Mouse (Mus musculus): ENCODE measurements around the gene Gapdhs. TPM values are rescaled to one million over a fixed set of nuclear protein-coding genes. Genes with fewer than 3 reads are reported as not detected.
A peak's percentile ranks its signal among the peaks of the same experiment; 100 is the strongest.

Gene Gapdhs
- polyA plus RNA-seq, 1 experiment = not detected

DNA sequence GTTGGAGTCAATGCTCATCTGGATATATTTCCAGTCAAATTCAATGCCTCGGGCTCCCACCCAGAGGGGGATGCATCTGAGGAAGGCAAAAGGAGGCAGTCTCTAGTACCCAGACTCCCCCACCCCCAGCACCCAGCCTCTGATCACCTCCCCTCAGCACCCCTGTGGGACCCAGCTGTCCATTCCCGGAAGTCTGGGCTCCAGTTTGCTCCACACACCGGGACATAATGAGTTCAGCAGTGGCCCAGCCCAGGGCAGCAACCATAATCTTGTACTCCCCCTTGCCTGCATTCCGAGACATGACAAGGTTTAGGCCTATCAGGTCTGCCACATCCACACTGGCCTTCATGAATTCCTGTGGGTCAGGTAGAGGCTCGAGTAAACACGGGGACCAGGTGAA is 15.3 kb downstream of the Gapdhs start:
- peak overlapping the region; percentile 91; the same call in 1 of the 2 replicates for H3K4me3 ChIP-seq (ENCODE audit: insufficient read depth, low read length)
- TF ChIP-seq CTCF (IDR thresholded peaks at IDR 0.05; ENCODE audit: extremely low read depth, insufficient read depth, low read length) = no peak
- TF ChIP-seq POLR2A (IDR thresholded peaks at IDR 0.05; ENCODE audit: extremely low read depth, insufficient read depth, low read length) = no peak
- peaks cover 11% of the 10 kb centered on the region for H3K4me1 ChIP-seq (ENCODE audit: control insufficient read depth, insufficient read depth, low read length)
- no peak overlapping the region for H3K27ac ChIP-seq (ENCODE audit: insufficient read depth, low read length)

DNA sequence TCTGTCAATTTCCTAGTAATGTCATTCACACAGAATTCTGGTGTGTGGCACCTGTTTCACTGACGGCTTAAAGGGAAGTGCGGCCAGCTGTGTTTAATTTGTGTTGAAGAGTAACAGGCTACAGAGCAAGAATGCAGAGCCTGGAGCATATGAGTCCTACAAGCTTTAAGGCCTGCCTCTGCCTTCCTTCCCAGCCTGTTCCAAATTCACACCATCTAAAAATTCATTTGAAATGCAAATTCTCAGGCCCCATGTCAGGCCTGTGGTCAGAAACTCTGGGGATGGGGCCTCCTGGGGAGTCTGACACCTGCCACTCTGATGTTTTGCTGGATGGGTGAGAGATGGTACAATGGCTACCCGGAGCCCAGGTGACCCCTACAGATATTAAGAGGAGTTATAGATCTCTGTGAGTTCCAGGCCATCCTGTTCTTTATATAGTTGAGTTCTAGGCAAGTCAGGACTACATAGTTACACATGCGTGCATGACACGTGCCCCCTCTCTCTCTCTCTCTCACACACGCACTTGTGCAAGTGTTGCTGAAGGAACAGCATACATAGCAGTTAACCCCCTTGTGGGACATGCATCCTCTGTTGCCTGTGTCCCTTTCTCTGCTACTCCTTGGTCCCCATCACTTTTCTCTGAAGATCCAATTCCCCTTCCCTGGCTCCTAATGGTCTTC is 20.1 kb downstream of the Gapdhs start:
- no peak overlapping the region for H3K4me3 ChIP-seq (ENCODE audit: insufficient read depth, low read length)
- H3K4me1 ChIP-seq (ENCODE audit: control insufficient read depth, insufficient read depth, low read length) = peaks cover 4% of the 10 kb centered on the region
- no peak for TF ChIP-seq POLR2A (IDR thresholded peaks at IDR 0.05; ENCODE audit: extremely low read depth, insufficient read depth, low read length)
- no peak for TF ChIP-seq CTCF (IDR thresholded peaks at IDR 0.05; ENCODE audit: extremely low read depth, insufficient read depth, low read length)
- no peak overlapping the region for H3K27ac ChIP-seq (ENCODE audit: insufficient read depth, low read length)

DNA sequence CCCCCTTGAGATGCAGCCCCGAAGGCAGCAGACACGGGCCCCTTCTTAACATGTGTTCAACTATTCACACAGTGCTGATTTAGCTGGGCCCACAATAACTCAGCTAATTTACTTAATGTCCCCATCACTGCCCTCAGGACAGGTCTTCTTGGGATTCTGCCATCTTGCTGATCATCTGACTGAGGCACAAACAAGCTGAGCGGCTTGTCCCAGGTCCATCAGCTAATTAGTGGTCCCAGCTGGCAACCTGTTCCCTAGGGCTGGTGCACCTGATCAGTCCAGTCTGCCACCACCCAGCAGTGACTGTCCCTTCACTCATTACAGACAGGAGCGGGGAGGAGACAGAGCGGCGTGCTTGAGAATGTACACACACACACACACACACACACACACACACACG is 22.2 kb downstream of the Gapdhs start:
- no peak overlapping the region for H3K27ac ChIP-seq (ENCODE audit: insufficient read depth, low read length)
- H3K4me1 ChIP-seq (ENCODE audit: control insufficient read depth, insufficient read depth, low read length) = no peaks in the 10 kb centered on the region
- no peak for TF ChIP-seq POLR2A (IDR thresholded peaks at IDR 0.05; ENCODE audit: extremely low read depth, insufficient read depth, low read length)
- no peak for TF ChIP-seq CTCF (IDR thresholded peaks at IDR 0.05; ENCODE audit: extremely low read depth, insufficient read depth, low read length)
- H3K4me3 ChIP-seq (ENCODE audit: insufficient read depth, low read length) = no peak overlapping the region

DNA sequence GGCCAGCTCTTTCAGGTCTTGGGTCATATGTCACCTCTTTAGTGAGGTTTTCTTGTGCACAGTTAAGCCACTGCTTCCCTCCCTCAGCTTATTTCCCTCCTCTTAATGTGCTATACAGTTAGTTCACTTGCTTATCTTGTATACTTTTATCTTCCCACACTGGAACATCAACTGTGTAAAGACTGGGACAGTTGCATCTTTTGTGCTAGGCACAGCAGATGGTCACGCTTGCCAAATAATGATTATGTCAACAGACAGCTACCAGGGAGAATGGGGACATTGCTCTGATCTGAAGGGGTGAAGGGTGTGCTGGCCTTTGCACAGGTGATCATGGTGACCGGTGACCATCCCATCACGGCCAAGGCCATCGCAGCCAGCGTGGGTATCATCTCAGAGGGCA is 23.8 kb downstream of the Gapdhs start:
- Histone ChIP-seq H3K27ac (ENCODE audit: insufficient read depth, low read length) (no peak overlapping the region), H3K4me3 (ENCODE audit: insufficient read depth, low read length) (no peak overlapping the region), H3K4me1 (ENCODE audit: control insufficient read depth, insufficient read depth, low read length) (no peaks in the 10 kb centered on the region)
- TF ChIP-seq POLR2A (IDR thresholded peaks at IDR 0.05; ENCODE audit: extremely low read depth, insufficient read depth, low read length) (no peak), CTCF (IDR thresholded peaks at IDR 0.05; ENCODE audit: extremely low read depth, insufficient read depth, low read length) (no peak)

DNA sequence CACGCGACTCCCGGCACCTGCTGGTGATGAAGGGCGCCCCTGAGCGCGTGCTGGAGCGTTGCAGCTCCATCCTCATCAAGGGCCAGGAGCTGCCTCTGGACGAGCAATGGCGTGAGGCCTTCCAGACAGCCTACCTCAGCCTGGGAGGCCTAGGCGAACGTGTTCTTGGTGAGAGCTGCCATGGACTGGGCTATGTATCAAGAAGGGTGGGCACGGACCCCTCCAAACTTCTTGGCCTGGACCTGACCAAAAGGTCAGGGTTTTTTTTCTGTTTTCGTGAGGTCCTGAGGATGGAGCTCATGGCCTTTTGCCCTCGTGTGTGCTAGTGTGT is 25.8 kb downstream of the Gapdhs start:
- H3K4me3 ChIP-seq (ENCODE audit: insufficient read depth, low read length) = peak overlapping the region; percentile 32
- H3K27ac ChIP-seq (ENCODE audit: insufficient read depth, low read length) = no peak overlapping the region
- H3K4me1 ChIP-seq (ENCODE audit: control insufficient read depth, insufficient read depth, low read length) = no peaks in the 10 kb centered on the region
- TF ChIP-seq POLR2A (IDR thresholded peaks at IDR 0.05; ENCODE audit: extremely low read depth, insufficient read depth, low read length) = no peak
- TF ChIP-seq CTCF (IDR thresholded peaks at IDR 0.05; ENCODE audit: extremely low read depth, insufficient read depth, low read length) = no peak

DNA sequence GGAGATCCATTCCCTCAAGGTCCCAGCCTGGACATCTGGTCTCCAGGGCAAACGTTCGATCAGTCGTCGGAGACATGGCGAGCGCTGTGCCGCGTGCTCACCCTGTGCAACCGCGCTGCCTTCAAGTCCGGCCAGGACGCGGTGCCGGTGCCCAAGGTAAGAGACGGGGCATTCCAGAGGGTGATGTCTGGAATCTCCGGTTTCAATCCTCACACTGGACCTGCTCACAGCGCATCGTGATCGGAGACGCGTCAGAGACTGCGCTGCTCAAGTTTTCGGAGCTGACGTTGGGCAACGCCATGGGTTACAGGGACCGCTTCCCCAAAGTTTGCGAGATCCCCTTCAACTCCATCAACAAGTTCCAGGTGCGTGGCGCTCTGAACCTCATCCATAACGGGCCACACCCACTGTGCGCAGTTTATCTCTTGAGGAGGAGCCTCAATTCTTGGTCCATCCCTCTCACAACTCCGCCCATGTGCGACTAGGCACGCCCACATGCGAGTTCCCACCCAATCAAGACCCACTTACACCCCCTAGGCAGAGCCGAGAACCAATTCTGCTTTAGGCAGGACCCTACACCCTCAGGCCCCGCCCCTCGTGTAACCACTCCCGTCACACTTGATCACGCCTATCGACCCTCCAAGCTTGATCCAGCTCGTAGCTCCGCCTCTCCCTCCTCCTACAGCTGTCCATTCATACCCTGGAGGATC is 26.3 kb downstream of the Gapdhs start:
- H3K4me1 ChIP-seq (ENCODE audit: control insufficient read depth, insufficient read depth, low read length) = no peaks in the 10 kb centered on the region
- H3K4me3 ChIP-seq (ENCODE audit: insufficient read depth, low read length) = peak overlapping the region; percentile 32
- H3K27ac ChIP-seq (ENCODE audit: insufficient read depth, low read length) = no peak overlapping the region
- TF ChIP-seq POLR2A (IDR thresholded peaks at IDR 0.05; ENCODE audit: extremely low read depth, insufficient read depth, low read length) (no peak), CTCF (IDR thresholded peaks at IDR 0.05; ENCODE audit: extremely low read depth, insufficient read depth, low read length) (no peak)

DNA sequence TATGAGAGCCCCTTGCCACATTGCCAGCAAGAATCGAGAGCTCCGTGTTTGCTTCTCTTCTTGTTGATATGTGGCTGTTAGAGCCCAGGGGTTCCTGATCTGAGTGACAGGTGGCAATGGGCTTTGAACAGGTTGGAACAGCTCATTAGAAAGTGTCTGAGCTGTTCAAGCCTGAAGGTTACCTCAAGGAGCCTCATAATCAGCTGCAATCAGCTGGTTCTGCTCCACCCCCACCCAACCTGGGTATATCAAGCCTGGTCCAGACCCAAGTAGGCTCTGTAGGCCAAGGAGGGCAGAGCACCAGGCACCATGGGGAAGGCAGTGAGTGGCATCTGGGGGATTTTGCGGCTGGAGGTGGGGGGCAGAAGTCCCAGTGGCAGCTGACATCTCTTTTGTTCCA is 31.5 kb downstream of the Gapdhs start, which contains the start of gene Atp4a:
Gene Atp4a, plus strand, starts transcription at position 268 of the 400 bp plus-strand sequence.
- no peak within 1 kb of the TSS for H3K4me3 ChIP-seq (ENCODE audit: insufficient read depth, low read length)
- no peak within 1 kb of the TSS for H3K27ac ChIP-seq (ENCODE audit: insufficient read depth, low read length)
- TF ChIP-seq CTCF (IDR thresholded peaks at IDR 0.05; ENCODE audit: extremely low read depth, insufficient read depth, low read length) (no peak), POLR2A (IDR thresholded peaks at IDR 0.05; ENCODE audit: extremely low read depth, insufficient read depth, low read length) (no peak)
- no peaks in the 10 kb centered on the region for H3K4me1 ChIP-seq (ENCODE audit: control insufficient read depth, insufficient read depth, low read length)

DNA sequence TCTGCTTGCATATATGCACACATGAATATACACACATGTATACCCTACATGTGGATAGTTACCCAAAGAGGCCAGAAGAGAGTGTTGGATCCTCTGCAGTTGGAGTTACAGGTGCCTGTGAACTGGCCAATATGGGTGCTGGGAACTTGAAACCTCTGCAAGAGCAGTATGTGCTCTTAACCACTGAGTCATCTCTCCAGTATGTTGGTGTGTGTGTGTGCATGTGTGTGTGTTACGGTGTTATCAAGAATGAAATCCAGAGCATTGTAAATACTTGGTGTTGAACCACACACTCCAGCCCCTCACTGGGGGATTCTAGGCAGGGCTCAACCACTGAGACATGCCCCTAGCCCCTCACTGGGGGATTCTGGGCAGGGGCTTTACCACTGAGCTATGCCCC is 36.0 kb downstream of the Gapdhs start:
- no peaks in the 10 kb centered on the region for H3K4me1 ChIP-seq (ENCODE audit: control insufficient read depth, insufficient read depth, low read length)
- H3K27ac ChIP-seq (ENCODE audit: insufficient read depth, low read length) = no peak overlapping the region
- no peak for TF ChIP-seq POLR2A (IDR thresholded peaks at IDR 0.05; ENCODE audit: extremely low read depth, insufficient read depth, low read length)
- no peak for TF ChIP-seq CTCF (IDR thresholded peaks at IDR 0.05; ENCODE audit: extremely low read depth, insufficient read depth, low read length)
- H3K4me3 ChIP-seq (ENCODE audit: insufficient read depth, low read length) = no peak overlapping the region

DNA sequence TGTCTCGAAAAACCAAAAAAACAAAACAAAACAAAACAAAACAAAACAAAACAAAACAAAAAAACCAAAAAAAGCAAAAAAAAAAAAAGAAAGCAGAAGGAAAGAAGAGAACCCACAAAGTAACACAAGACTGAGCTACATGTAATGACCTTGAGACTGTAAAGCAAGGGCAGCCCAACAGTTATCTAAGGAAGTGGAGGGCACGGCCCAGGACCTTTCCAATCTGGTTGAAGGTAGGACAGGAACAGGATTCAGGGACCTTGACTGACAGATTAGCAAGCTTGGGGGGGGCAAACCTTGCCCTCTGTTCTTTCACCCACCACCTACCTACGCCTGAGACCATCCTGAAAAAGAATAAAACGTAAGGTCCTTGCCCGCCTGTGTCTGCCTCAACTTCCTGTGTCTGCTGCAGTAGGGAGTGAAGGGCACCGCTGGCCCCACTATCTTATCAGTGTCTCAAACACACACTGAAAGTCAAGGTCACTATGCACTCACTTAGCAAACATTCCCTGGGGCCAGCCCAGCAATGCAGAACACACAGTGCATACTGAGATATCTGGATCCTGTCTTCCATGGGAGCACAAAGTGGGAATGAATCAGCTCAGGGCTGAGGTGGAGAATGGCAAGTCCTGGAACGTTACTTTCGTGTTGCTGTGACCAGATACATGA is 37.1 kb downstream of the Gapdhs start:
- TF ChIP-seq POLR2A (IDR thresholded peaks at IDR 0.05; ENCODE audit: extremely low read depth, insufficient read depth, low read length) (no peak), CTCF (IDR thresholded peaks at IDR 0.05; ENCODE audit: extremely low read depth, insufficient read depth, low read length) (no peak)
- Histone ChIP-seq H3K4me3 (ENCODE audit: insufficient read depth, low read length) (no peak overlapping the region), H3K27ac (ENCODE audit: insufficient read depth, low read length) (no peak overlapping the region)

More for the DNA sequence above, 37.1 kb downstream of the Gapdhs start:
- no peaks in the 10 kb centered on the region for H3K4me1 ChIP-seq (ENCODE audit: control insufficient read depth, insufficient read depth, low read length)

Measured in cortical plate, adult 2 months (tissue).